ENCODE assay signal across 19 mouse cellular contexts in the genomic region with DNA sequence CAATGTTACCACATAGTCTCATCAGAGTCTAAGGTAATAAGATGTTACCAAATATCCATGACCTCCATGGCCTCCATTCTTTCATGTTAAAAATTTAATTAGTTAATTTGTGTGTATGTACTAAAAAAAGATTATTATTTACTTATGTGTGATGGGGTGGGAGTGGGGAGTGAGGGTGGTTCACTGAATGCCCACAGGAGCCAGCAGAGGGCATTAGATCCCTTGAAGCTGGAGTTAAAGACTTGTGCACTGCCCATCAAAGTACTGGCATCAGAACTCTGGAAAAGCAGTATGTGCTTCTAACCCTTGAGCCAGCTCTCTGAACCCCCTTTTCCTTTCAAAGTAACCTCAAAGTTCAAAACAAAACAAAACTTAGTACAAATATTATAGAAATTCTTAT. TPM values are rescaled to one million over a fixed set of nuclear protein-coding genes. Genes with fewer than 3 reads are reported as not detected.
DNase-seq lines count a peak whose midpoint lies in the region; ATAC-seq and TF ChIP-seq lines count a peak whose summit lies in the region.
"Had no signal": no experiment of that assay in that cellular context is flagged by ENCODE, and none has a peak within 500 bp of the region (broad histone marks: within the 10 kb centered on the region; RNA-seq: fewer than 3 reads in every experiment).

No protein-coding gene starts in this region.

- TF ChIP-seq EP300 in lung, postnatal 0 days (IDR thresholded peaks at IDR 0.05): no peak

- no peak overlapping the region for H3K27ac ChIP-seq in intestine, postnatal 0 days (ENCODE audit: low read depth, low read length)
- H3K27ac ChIP-seq in intestine, embryonic 16.5 days (ENCODE audit: low read length): no peak overlapping the region
- no peak overlapping the region for H3K27ac ChIP-seq in lung, postnatal 0 days (ENCODE audit: low read length)
- H3K27ac ChIP-seq: embryonic facial prominence, embryonic 10.5 days; limb, embryonic 15.5 days; macrophage; neural tube, embryonic 12.5 days had no signal

- H3K9me3 ChIP-seq in intestine, postnatal 0 days (ENCODE audit: control insufficient read depth): no peaks in the 10 kb centered on the region
- no peaks in the 10 kb centered on the region for H3K9me3 ChIP-seq in intestine, embryonic 16.5 days (ENCODE audit: control insufficient read depth, low read length)
- no peaks in the 10 kb centered on the region for H3K9me3 ChIP-seq in lung, postnatal 0 days (ENCODE audit: low read length)
- H3K9me3 ChIP-seq: embryonic facial prominence, embryonic 10.5 days; limb, embryonic 15.5 days; neural tube, embryonic 12.5 days had no signal

- peaks cover 18% of the 10 kb centered on the region for H3K36me3 ChIP-seq in intestine, postnatal 0 days (ENCODE audit: control insufficient read depth, insufficient read depth)
- peaks cover 2% of the 10 kb centered on the region; the same call in 1 of the 2 replicates for H3K36me3 ChIP-seq in intestine, embryonic 16.5 days (ENCODE audit: control insufficient read depth, insufficient read depth, low read length)
- 0 out of 2 replicates have a peak, but pooled peaks cover under 1% of the 10 kb centered on the region for H3K36me3 ChIP-seq in lung, postnatal 0 days (ENCODE audit: insufficient read depth, low read length)

- peak; percentile 48 for TF ChIP-seq CTCF in intestine, postnatal 0 days (IDR thresholded peaks at IDR 0.05; ENCODE audit: low read depth)
- peak; percentile 47; the same call in 1 of the 2 replicates for TF ChIP-seq CTCF in lung, postnatal 0 days (IDR thresholded peaks at IDR 0.05)

- no peaks in the 10 kb centered on the region for H3K4me1 ChIP-seq in intestine, postnatal 0 days (replicated peaks; ENCODE audit: control insufficient read depth, insufficient read depth, low read length)
- no peaks in the 10 kb centered on the region for H3K4me1 ChIP-seq in intestine, embryonic 16.5 days (ENCODE audit: control insufficient read depth, insufficient read depth, low read length)
- H3K4me1 ChIP-seq in lung, postnatal 0 days (ENCODE audit: insufficient read depth, low read depth, low read length): no peaks in the 10 kb centered on the region
- H3K4me1 ChIP-seq: embryonic facial prominence, embryonic 10.5 days; limb, embryonic 15.5 days; neural tube, embryonic 12.5 days had no signal

- no peak for DNase-seq in lung, postnatal 0 days (ENCODE audit: low spot score)
- no peak for DNase-seq in lung, postnatal 4 days
- peak; percentile 53 for DNase-seq in NIH3T3 (ENCODE audit: low read depth)
- DNase-seq in right cerebral cortex, postnatal 36 days (ENCODE audit: low spot score in 2 of 2): no peak
- DNase-seq: adrenal gland, postnatal 25 days; cerebellum, postnatal 25 days; gastrocnemius, postnatal 25 days; heart, postnatal 4 days; right cerebral cortex, postnatal 4 days; thymus, adult 2 months had no signal

- H3K9ac ChIP-seq in intestine, postnatal 0 days (ENCODE audit: low read depth, low read length): no peak overlapping the region
- H3K9ac ChIP-seq in intestine, embryonic 16.5 days (ENCODE audit: low read depth, low read length): no peak overlapping the region
- no peak overlapping the region for H3K9ac ChIP-seq in lung, postnatal 0 days (replicated peaks; ENCODE audit: low read depth)
- H3K9ac ChIP-seq: limb, embryonic 15.5 days; neural tube, embryonic 12.5 days had no signal

- H3K4me2 ChIP-seq in intestine, postnatal 0 days (replicated peaks; ENCODE audit: low read depth): no peak overlapping the region
- H3K4me2 ChIP-seq in intestine, embryonic 16.5 days (ENCODE audit: low read depth, low read length): no peak overlapping the region
- H3K4me2 ChIP-seq in lung, postnatal 0 days (replicated peaks; ENCODE audit: low read depth, low read length): no peak overlapping the region
- H3K4me2 ChIP-seq: heart, embryonic 11.5 days; limb, embryonic 15.5 days; neural tube, embryonic 12.5 days had no signal

- no peak for ATAC-seq in intestine, postnatal 0 days
- ATAC-seq in intestine, embryonic 16.5 days: no peak
- ATAC-seq in lung, postnatal 0 days: no peak
- 0 out of 2 replicates have a peak, but pooled peaks have one; percentile 37 for ATAC-seq in megakaryocyte progenitor cell, adult 5-6 weeks (replicated peaks; ENCODE audit: poor library complexity)

- no peaks in the 10 kb centered on the region for H3K27me3 ChIP-seq in intestine, postnatal 0 days (replicated peaks; ENCODE audit: control insufficient read depth, insufficient read depth, low read length)
- H3K27me3 ChIP-seq in intestine, embryonic 16.5 days (replicated peaks; ENCODE audit: control insufficient read depth, insufficient read depth, low read length): no peaks in the 10 kb centered on the region
- H3K27me3 ChIP-seq in lung, postnatal 0 days (replicated peaks; ENCODE audit: insufficient read depth, low read length): no peaks in the 10 kb centered on the region
- H3K27me3 ChIP-seq: limb, embryonic 15.5 days; neural tube, embryonic 12.5 days had no signal

- H3K4me3 ChIP-seq in intestine, postnatal 0 days (ENCODE audit: low read depth, low read length): no peak overlapping the region
- H3K4me3 ChIP-seq in intestine, embryonic 16.5 days (ENCODE audit: low read length): no peak overlapping the region
- no peak overlapping the region for H3K4me3 ChIP-seq in lung, postnatal 0 days (ENCODE audit: low read depth, low read length)
- H3K4me3 ChIP-seq: embryonic facial prominence, embryonic 10.5 days; erythroblast, embryonic 14.5 days; limb, embryonic 15.5 days; neural tube, embryonic 12.5 days had no signal

RNA-seq across cellular contexts. Expression of a gene that starts 39.9 kb away (rescaled TPM):
- 28.3 and 31.8 TPM in 2 replicates for polyA plus RNA-seq in intestine, postnatal 0 days (2015; fragmentation: Nextera tagmentation; extraction: Ambion mirVana)
- polyA plus RNA-seq in intestine, embryonic 16.5 days (2015; fragmentation: Nextera tagmentation; extraction: Ambion mirVana): 32.8 and 36.9 TPM in 2 replicates
- polyA plus RNA-seq in lung, postnatal 0 days (2015; fragmentation: Nextera tagmentation; extraction: Ambion mirVana): 16.4 and 17.8 TPM in 2 replicates
- total RNA-seq in megakaryocyte progenitor cell, adult 5-6 weeks (2015): 20.0 and 21.9 TPM in 2 replicates
- total RNA-seq in megakaryocyte progenitor cell, adult 5-6 weeks (2017): 17.4 and 29.2 TPM in 2 replicates

RNA-seq across cellular contexts. Expression of a gene that starts 54.5 kb away (rescaled TPM):
- 28.1 and 31.4 TPM in 2 replicates for polyA plus RNA-seq in intestine, postnatal 0 days (2015; fragmentation: Nextera tagmentation; extraction: Ambion mirVana)
- 57.2 and 59.4 TPM in 2 replicates for polyA plus RNA-seq in intestine, embryonic 16.5 days (2015; fragmentation: Nextera tagmentation; extraction: Ambion mirVana)
- polyA plus RNA-seq in lung, postnatal 0 days (2015; fragmentation: Nextera tagmentation; extraction: Ambion mirVana): 40.4 and 48.1 TPM in 2 replicates
- 12.9 and 21.1 TPM in 2 replicates for total RNA-seq in megakaryocyte progenitor cell, adult 5-6 weeks (2015)
- 40.9 and 50.6 TPM in 2 replicates for total RNA-seq in megakaryocyte progenitor cell, adult 5-6 weeks (2017)
